Mouse (Mus musculus) testis, adult 2 months (tissue): ENCODE data around the gene Opcml.

Experiments
- CTCF ChIP-seq: fragments of 200-500 bp; IDR thresholded peaks from 2 replicates; pipeline ENCODE4 v1.5.1; 2012; ENCODE audit warnings: low read depth, mild to moderate bottlenecking, inconsistent platforms, low read length, moderate library complexity; ENCODE audit not compliant: control insufficient read depth, insufficient read depth, insufficient replicate concordance
- POLR2A ChIP-seq: fragments of 200-500 bp; IDR thresholded peaks from 2 replicates; pipeline ENCODE4 v1.6.1; 2012; ENCODE audit warnings: low read depth, mild to moderate bottlenecking, inconsistent platforms, low read length, moderate library complexity; ENCODE audit not compliant: control insufficient read depth

GRCm38 (mm10) chr9:28083754-28084153 lies 293.2 kb downstream of the Opcml start:
- TF ChIP-seq POLR2A (no peak), CTCF (no peak)
